Mouse (Mus musculus) pancreas, adult 10 weeks (tissue): ENCODE results near the gene Olfr94. TPM values are rescaled to one million over a fixed set of nuclear protein-coding genes. Genes with fewer than 3 reads are reported as not detected.

Experiments used
- polyA plus RNA-seq: library from polyadenylated mRNA; stranded (reverse); fragments of 350-450 nt; fragmentation: Illumina TruSeq; extraction: RNeasy Lipid Tissue Mini Kit (QIAGEN cat#74804); gene quantifications from one replicate; pipeline ENCODE4 v1.2.3, GENCODE M21; 2015; ENCODE audit warnings: low read depth, low replicate concordance; ENCODE audit not compliant: insufficient read depth

Gene Olfr94
- polyA plus RNA-seq: not detected

GRCm38 (mm10) chr17:37200894-37201293 is at the start of gene Olfr94:
Olfr94 (minus strand) TSS chr17:37200994.

GRCm38 (mm10) chr17:37237230-37237629 is 36.4 kb upstream of the Olfr94 start, which contains the start of gene Olfr97:
Olfr97 (minus strand) TSS chr17:37237330.

DNA sequence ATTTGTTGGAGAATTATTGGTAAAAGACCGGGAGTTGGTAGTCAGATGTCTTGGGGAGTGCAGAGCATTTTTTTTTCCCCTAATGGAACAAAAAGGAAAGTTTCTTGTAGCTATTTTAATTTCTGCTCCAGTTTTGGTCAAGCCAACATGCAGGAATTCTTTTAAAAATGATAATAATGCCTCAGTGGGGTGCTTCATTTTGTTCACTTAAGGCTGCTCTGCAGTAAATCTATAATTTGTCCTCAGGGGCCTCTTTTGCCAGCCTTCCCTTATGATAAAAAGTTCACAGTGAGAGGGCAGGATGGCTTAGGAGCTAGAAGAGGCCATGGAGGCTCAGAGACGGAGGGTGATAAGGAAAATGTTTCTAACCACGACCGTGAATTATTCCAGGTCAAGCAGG is 19.1 kb upstream of the Olfr94 start, which contains the start of gene Olfr96:
Gene Olfr96 (plus strand): TSS at position 301 of the 400 bp plus-strand sequence.

GRCm38 (mm10) chr17:37213018-37213417 is 12.2 kb upstream of the Olfr94 start, which contains the start of gene Olfr95:
Olfr95 (minus strand) TSS chr17:37213118.

DNA sequence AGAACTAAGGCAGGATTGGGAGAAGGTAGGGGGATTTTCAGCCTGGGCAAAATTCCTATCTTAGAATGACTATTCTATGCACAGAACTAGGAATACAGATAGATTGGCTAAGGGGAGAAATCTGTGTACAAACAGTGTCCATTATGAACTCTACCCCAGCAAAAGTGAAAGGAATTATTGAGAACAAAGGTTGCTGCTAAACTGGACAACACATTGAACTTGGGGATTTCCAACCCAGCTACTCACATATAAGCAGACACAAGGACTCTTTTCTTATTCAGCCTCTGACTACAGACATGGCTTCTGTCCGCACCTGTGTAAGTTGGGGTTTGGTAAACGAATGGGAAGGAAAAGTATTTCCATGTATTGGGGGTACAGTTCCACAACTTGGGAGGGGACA is 7.1 kb downstream of the Olfr94 start, which contains the start of gene Ubd:
Gene Ubd (plus strand): TSS at position 237 of the 400 bp plus-strand sequence.

DNA sequence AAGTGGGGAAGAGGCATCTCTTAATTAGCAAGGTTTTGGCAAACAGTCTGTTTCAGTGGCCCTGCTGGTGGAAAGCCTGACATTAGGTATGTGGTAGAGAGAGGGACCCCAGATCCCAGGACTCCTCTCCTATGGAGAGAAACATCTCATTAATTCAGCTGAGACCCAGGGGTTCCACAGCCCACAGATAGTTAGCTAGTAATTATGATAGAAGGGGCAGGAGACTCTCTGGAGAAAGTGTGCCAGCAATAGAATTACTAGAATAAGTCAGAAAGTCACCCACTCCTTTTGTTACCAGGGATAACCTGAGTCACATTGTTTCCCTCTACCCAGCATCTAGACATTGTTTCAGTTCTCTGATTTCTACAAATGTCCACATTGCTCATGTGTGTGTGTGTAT is 39.4 kb downstream of the Olfr94 start, which contains the start of gene Olfr93:
Gene Olfr93 (minus strand): TSS at position 101 of the 400 bp plus-strand sequence.

Other genes with a start within 250 kb of the Olfr94 start
- gene Ppp1r11, start 249.3 kb downstream of the Olfr94 start, polyA plus RNA-seq: 11.8 TPM
- gene Znrd1, start 242.4 kb downstream of the Olfr94 start, polyA plus RNA-seq: 20.8 TPM
- gene Znrd1as, start 242.4 kb downstream of the Olfr94 start, polyA plus RNA-seq: 2.8 TPM
- gene 2410137M14Rik, start 219.8 kb downstream of the Olfr94 start, polyA plus RNA-seq: not detected
- not detected for gene H2-M5, start 211.5 kb downstream of the Olfr94 start, polyA plus RNA-seq
- 3.3 TPM for gene Zfp57, start 199.8 kb downstream of the Olfr94 start, polyA plus RNA-seq
- gene Mog, start 177.6 kb downstream of the Olfr94 start, polyA plus RNA-seq: not detected
- 12.4 TPM for gene Gabbr1, start 155.0 kb downstream of the Olfr94 start, polyA plus RNA-seq
- gene Olfr90, start 112.5 kb downstream of the Olfr94 start, polyA plus RNA-seq: not detected
- not detected for gene Olfr91, start 102.7 kb downstream of the Olfr94 start, polyA plus RNA-seq
- not detected for gene Olfr92, start 80.9 kb downstream of the Olfr94 start, polyA plus RNA-seq
- gene Olfr93, start 39.5 kb downstream of the Olfr94 start, polyA plus RNA-seq: not detected
- gene Ubd, start 7.1 kb downstream of the Olfr94 start, polyA plus RNA-seq: not detected
- not detected for gene Olfr95, start 12.1 kb upstream of the Olfr94 start, polyA plus RNA-seq
- gene Olfr96, start 19.2 kb upstream of the Olfr94 start, polyA plus RNA-seq: not detected
- gene Olfr97, start 36.3 kb upstream of the Olfr94 start, polyA plus RNA-seq: not detected
- not detected for gene Olfr98, start 62.8 kb upstream of the Olfr94 start, polyA plus RNA-seq
- gene H2-M3, start 69.2 kb upstream of the Olfr94 start, polyA plus RNA-seq: 5.1 TPM
- not detected for gene Olfr99, start 82.5 kb upstream of the Olfr94 start, polyA plus RNA-seq
- gene Olfr101, start 103.3 kb upstream of the Olfr94 start, polyA plus RNA-seq: not detected
- not detected for gene Olfr102, start 116.1 kb upstream of the Olfr94 start, polyA plus RNA-seq
- gene Olfr103, start 138.7 kb upstream of the Olfr94 start, polyA plus RNA-seq: not detected
- not detected for gene Olfr104-ps, start 158.6 kb upstream of the Olfr94 start, polyA plus RNA-seq
- not detected for gene Olfr105-ps, start 178.0 kb upstream of the Olfr94 start, polyA plus RNA-seq
- gene Olfr106-ps, start 189.4 kb upstream of the Olfr94 start, polyA plus RNA-seq: not detected
- gene Olfr107, start 198.2 kb upstream of the Olfr94 start, polyA plus RNA-seq: not detected
- gene Olfr108, start 244.5 kb upstream of the Olfr94 start, polyA plus RNA-seq: not detected